Mouse (Mus musculus): ENCODE measurements at regions not wholly inside any gene's neighbourhood (a gene's known extent, or its start where the extent isn't known, plus 50 kb on each side); places are given as distances from the start of the nearest gene placed in this dataset.

GRCm38 (mm10) chr1:137539424-137540116, 579.3 kb upstream of the Nr5a2 start:
- Histone ChIP-seq H3K36me3 (ENCODE audit: inconsistent target) (no peaks in the 10 kb centered on the region), H3K27ac (no peak overlapping the region), H3K79me2 (ENCODE audit: inconsistent target) (no peaks in the 10 kb centered on the region), H3K4me3 (ENCODE audit: inconsistent target) (no peak overlapping the region)
- 85% methylated on average over 12 of the region's 12 CpGs for WGBS (ENCODE audit: missing documents)

- 100% methylated on average over 2 of the region's 2 CpGs for WGBS (ENCODE audit: missing documents)
- Histone ChIP-seq H3K79me2 (ENCODE audit: inconsistent target) (no peaks in the 10 kb centered on the region), H3K4me3 (ENCODE audit: inconsistent target) (no peak overlapping the region)
Measured at GRCm38 (mm10) chr1:137514750-137515149, 554.5 kb upstream of the Nr5a2 start.

GRCm38 (mm10) chr1:137503704-137504422, 543.6 kb upstream of the Nr5a2 start:
- H3K36me3 ChIP-seq (ENCODE audit: inconsistent target): no peaks in the 10 kb centered on the region
- H3K79me2 ChIP-seq (ENCODE audit: inconsistent target): no peaks in the 10 kb centered on the region
- H3K27ac ChIP-seq: no peak overlapping the region
- 90% methylated on average over 8 of the region's 8 CpGs for WGBS (ENCODE audit: missing documents)
- H3K4me3 ChIP-seq (ENCODE audit: inconsistent target): no peak overlapping the region

More at GRCm38 (mm10) chr1:137514750-137515149, 554.5 kb upstream of the Nr5a2 start:
- Histone ChIP-seq H3K27ac (no peak overlapping the region), H3K36me3 (ENCODE audit: inconsistent target) (no peaks in the 10 kb centered on the region)

GRCm38 (mm10) chr1:137488226-137488625, 528.0 kb upstream of the Nr5a2 start:
- Histone ChIP-seq H3K36me3 (ENCODE audit: inconsistent target) (no peaks in the 10 kb centered on the region), H3K4me3 (ENCODE audit: inconsistent target) (no peak overlapping the region), H3K27ac (no peak overlapping the region), H3K79me2 (ENCODE audit: inconsistent target) (no peaks in the 10 kb centered on the region)
- 100% methylated on average over 5 of the region's 5 CpGs for WGBS (ENCODE audit: missing documents)

- Histone ChIP-seq H3K36me3 (ENCODE audit: inconsistent target) (no peaks in the 10 kb centered on the region), H3K79me2 (ENCODE audit: inconsistent target) (no peaks in the 10 kb centered on the region), H3K27ac (no peak overlapping the region), H3K4me3 (ENCODE audit: inconsistent target) (no peak overlapping the region)
- 0% methylated on average over 1 of the region's 1 CpGs for WGBS (ENCODE audit: missing documents)
Measured at GRCm38 (mm10) chr1:137478459-137478858, 518.2 kb upstream of the Nr5a2 start.

GRCm38 (mm10) chr1:137477239-137477638, 517.0 kb upstream of the Nr5a2 start:
- Histone ChIP-seq H3K79me2 (ENCODE audit: inconsistent target) (no peaks in the 10 kb centered on the region), H3K36me3 (ENCODE audit: inconsistent target) (no peaks in the 10 kb centered on the region), H3K4me3 (ENCODE audit: inconsistent target) (no peak overlapping the region), H3K27ac (no peak overlapping the region)
- WGBS (ENCODE audit: missing documents): 37% methylated on average over 3 of the region's 3 CpGs

- Histone ChIP-seq H3K36me3 (ENCODE audit: inconsistent target) (no peaks in the 10 kb centered on the region), H3K79me2 (ENCODE audit: inconsistent target) (no peaks in the 10 kb centered on the region), H3K4me3 (ENCODE audit: inconsistent target) (no peak overlapping the region), H3K27ac (no peak overlapping the region)
- 94% methylated on average over 4 of the region's 4 CpGs for WGBS (ENCODE audit: missing documents)
Measured at GRCm38 (mm10) chr1:137474858-137475257, 514.6 kb upstream of the Nr5a2 start.

GRCm38 (mm10) chr1:137473800-137474685, 513.8 kb upstream of the Nr5a2 start:
- 90% methylated on average over 4 of the region's 4 CpGs for WGBS (ENCODE audit: missing documents)
- no peaks in the 10 kb centered on the region for H3K36me3 ChIP-seq (ENCODE audit: inconsistent target)
- H3K4me3 ChIP-seq (ENCODE audit: inconsistent target): no peak overlapping the region
- no peaks in the 10 kb centered on the region for H3K79me2 ChIP-seq (ENCODE audit: inconsistent target)
- no peak overlapping the region for H3K27ac ChIP-seq

- no peak overlapping the region for H3K4me3 ChIP-seq (ENCODE audit: inconsistent target)
- 98% methylated on average over 5 of the region's 5 CpGs for WGBS (ENCODE audit: missing documents)
- no peaks in the 10 kb centered on the region for H3K36me3 ChIP-seq (ENCODE audit: inconsistent target)
- no peaks in the 10 kb centered on the region for H3K79me2 ChIP-seq (ENCODE audit: inconsistent target)
- H3K27ac ChIP-seq: no peak overlapping the region
Measured at GRCm38 (mm10) chr1:137464971-137465370, 504.7 kb upstream of the Nr5a2 start.

- Histone ChIP-seq H3K36me3 (ENCODE audit: inconsistent target) (no peaks in the 10 kb centered on the region), H3K27ac (no peak overlapping the region), H3K4me3 (ENCODE audit: inconsistent target) (no peak overlapping the region), H3K79me2 (ENCODE audit: inconsistent target) (no peaks in the 10 kb centered on the region)
- WGBS (ENCODE audit: missing documents): 88% methylated on average over 1 of the region's 1 CpGs
Measured at GRCm38 (mm10) chr1:137461189-137461588, 500.9 kb upstream of the Nr5a2 start.

GRCm38 (mm10) chr1:137453446-137454208, 493.4 kb upstream of the Nr5a2 start:
- H3K36me3 ChIP-seq (ENCODE audit: inconsistent target): no peaks in the 10 kb centered on the region
- H3K79me2 ChIP-seq (ENCODE audit: inconsistent target): no peaks in the 10 kb centered on the region
- H3K4me3 ChIP-seq (ENCODE audit: inconsistent target): no peak overlapping the region
- 90% methylated on average over 7 of the region's 7 CpGs for WGBS (ENCODE audit: missing documents)
- no peak overlapping the region for H3K27ac ChIP-seq

- Histone ChIP-seq H3K27ac (no peak overlapping the region), H3K36me3 (ENCODE audit: inconsistent target) (no peaks in the 10 kb centered on the region), H3K4me3 (ENCODE audit: inconsistent target) (no peak overlapping the region), H3K79me2 (ENCODE audit: inconsistent target) (no peaks in the 10 kb centered on the region)
- WGBS (ENCODE audit: missing documents): 79% methylated on average over 1 of the region's 1 CpGs
Measured at GRCm38 (mm10) chr1:137452749-137453148, 492.5 kb upstream of the Nr5a2 start.

- Histone ChIP-seq H3K36me3 (ENCODE audit: inconsistent target) (no peaks in the 10 kb centered on the region), H3K27ac (no peak overlapping the region), H3K4me3 (ENCODE audit: inconsistent target) (no peak overlapping the region), H3K79me2 (ENCODE audit: inconsistent target) (no peaks in the 10 kb centered on the region)
- WGBS (ENCODE audit: missing documents): 95% methylated on average over 3 of the region's 3 CpGs
Measured at GRCm38 (mm10) chr1:137446497-137446896, 486.2 kb upstream of the Nr5a2 start.

- no peaks in the 10 kb centered on the region for H3K79me2 ChIP-seq (ENCODE audit: inconsistent target)
- 91% methylated on average over 1 of the region's 1 CpGs for WGBS (ENCODE audit: missing documents)
- no peaks in the 10 kb centered on the region for H3K36me3 ChIP-seq (ENCODE audit: inconsistent target)
- no peak overlapping the region for H3K4me3 ChIP-seq (ENCODE audit: inconsistent target)
- H3K27ac ChIP-seq: no peak overlapping the region
Measured at GRCm38 (mm10) chr1:137428110-137428509, 467.9 kb upstream of the Nr5a2 start.
